Mouse (Mus musculus): ENCODE measurements at regions not wholly inside any gene's neighbourhood (a gene's known extent, or its start where the extent isn't known, plus 50 kb on each side); places are given as distances from the start of the nearest gene placed in this dataset.
"Not testable (repeated sequence)": the region's sequence is repeated elsewhere in the genome, so short reads cannot be mapped to it uniquely, and the experiment has no call there.

GRCm38 (mm10) chr5:68274271-68274670 is 242.6 kb downstream of the Grxcr1 start:
- no peak overlapping the region for H3K4me2 ChIP-seq (ENCODE audit: low read depth)
- H3K79me2 ChIP-seq (ENCODE audit: control insufficient read depth, insufficient read depth), result no peaks in the 10 kb centered on the region
- TF ChIP-seq SRF (IDR thresholded peaks at IDR 0.05; ENCODE audit: control insufficient read depth, insufficient read length, low read depth) (no peak), TCF12 (IDR thresholded peaks at IDR 0.05; ENCODE audit: insufficient read depth, poor library complexity, severe bottlenecking) (no peak), MYOG (IDR thresholded peaks at IDR 0.05; ENCODE audit: control insufficient read depth in 1 of 3, insufficient read depth in 1 of 3, insufficient read length in 2 of 3, low read depth in 2 of 3) (no peak), CEBPB (IDR thresholded peaks at IDR 0.05; ENCODE audit: insufficient read depth, poor library complexity, severe bottlenecking) (no peak), POLR2A (IDR thresholded peaks at IDR 0.05; ENCODE audit: insufficient read length, low read depth) (no peak), POLR2AphosphoS2 (IDR thresholded peaks at IDR 0.05; ENCODE audit: insufficient read length, low read depth) (no peak), MYOD1 (IDR thresholded peaks at IDR 0.05; ENCODE audit: control insufficient read depth in 1 of 3, insufficient read length in 2 of 3, low read depth in 2 of 3) (no peak), REST (IDR thresholded peaks at IDR 0.05; ENCODE audit: insufficient read depth, insufficient read length) (no peak), E2F4 (IDR thresholded peaks at IDR 0.05; ENCODE audit: insufficient read depth) (no peak), TCF3 (IDR thresholded peaks at IDR 0.05; ENCODE audit: insufficient read length, low read depth) (no peak), USF1 (IDR thresholded peaks at IDR 0.05; ENCODE audit: low read depth) (no peak), MAX (IDR thresholded peaks at IDR 0.05; ENCODE audit: low read depth) (no peak)
- no peaks in the 10 kb centered on the region for H3K27me3 ChIP-seq (ENCODE audit: control insufficient read depth, insufficient read depth, insufficient read length)
- H3ac ChIP-seq (ENCODE audit: control insufficient read depth, insufficient read length), result no peak overlapping the region
- no peaks in the 10 kb centered on the region for H3K36me3 ChIP-seq (ENCODE audit: control insufficient read depth, insufficient read depth)
- no peak overlapping the region for H3K4me3 ChIP-seq

- H3K79me2 ChIP-seq (ENCODE audit: control insufficient read depth, insufficient read depth), result no peaks in the 10 kb centered on the region
- no peak overlapping the region for H3ac ChIP-seq (ENCODE audit: control insufficient read depth, insufficient read length)
- no peaks in the 10 kb centered on the region for H3K27me3 ChIP-seq (ENCODE audit: control insufficient read depth, insufficient read depth, insufficient read length)
- H3K4me3 ChIP-seq, result no peak overlapping the region
- H3K36me3 ChIP-seq (ENCODE audit: control insufficient read depth, insufficient read depth), result no peaks in the 10 kb centered on the region
- TF ChIP-seq USF1 (IDR thresholded peaks at IDR 0.05; ENCODE audit: low read depth) (no peak), POLR2AphosphoS2 (IDR thresholded peaks at IDR 0.05; ENCODE audit: insufficient read length, low read depth) (no peak), TCF3 (IDR thresholded peaks at IDR 0.05; ENCODE audit: insufficient read length, low read depth) (no peak), POLR2A (IDR thresholded peaks at IDR 0.05; ENCODE audit: insufficient read length, low read depth) (no peak), MYOD1 (IDR thresholded peaks at IDR 0.05; ENCODE audit: control insufficient read depth in 1 of 3, insufficient read length in 2 of 3, low read depth in 2 of 3) (no peak), MAX (IDR thresholded peaks at IDR 0.05; ENCODE audit: low read depth) (no peak), REST (IDR thresholded peaks at IDR 0.05; ENCODE audit: insufficient read depth, insufficient read length) (no peak), MYOG (IDR thresholded peaks at IDR 0.05; ENCODE audit: control insufficient read depth in 1 of 3, insufficient read depth in 1 of 3, insufficient read length in 2 of 3, low read depth in 2 of 3) (no peak), CEBPB (IDR thresholded peaks at IDR 0.05; ENCODE audit: insufficient read depth, poor library complexity, severe bottlenecking) (no peak), TCF12 (IDR thresholded peaks at IDR 0.05; ENCODE audit: insufficient read depth, poor library complexity, severe bottlenecking) (no peak), SRF (IDR thresholded peaks at IDR 0.05; ENCODE audit: control insufficient read depth, insufficient read length, low read depth) (no peak)
- H3K4me2 ChIP-seq (ENCODE audit: low read depth), result no peak overlapping the region
Observed at GRCm38 (mm10) chr5:68275558-68276263, 244.1 kb downstream of the Grxcr1 start.

- not testable (repeated sequence) for H3K4me2 ChIP-seq (ENCODE audit: low read depth); H3K36me3 ChIP-seq (ENCODE audit: control insufficient read depth, insufficient read depth); H3K27me3 ChIP-seq (ENCODE audit: control insufficient read depth, insufficient read depth, insufficient read length); H3K79me2 ChIP-seq (ENCODE audit: control insufficient read depth, insufficient read depth); H3ac ChIP-seq (ENCODE audit: control insufficient read depth, insufficient read length); H3K4me3 ChIP-seq
Observed at GRCm38 (mm10) chr5:68295774-68296173, 264.1 kb downstream of the Grxcr1 start.

- Histone ChIP-seq H3K79me2 (ENCODE audit: control insufficient read depth, insufficient read depth) (no peaks in the 10 kb centered on the region), H3K4me3 (no peak overlapping the region), H3K4me2 (ENCODE audit: low read depth) (no peak overlapping the region), H3K27me3 (ENCODE audit: control insufficient read depth, insufficient read depth, insufficient read length) (no peaks in the 10 kb centered on the region), H3K36me3 (ENCODE audit: control insufficient read depth, insufficient read depth) (no peaks in the 10 kb centered on the region), H3ac (ENCODE audit: control insufficient read depth, insufficient read length) (no peak overlapping the region)
- no peak for TF ChIP-seq USF1 (IDR thresholded peaks at IDR 0.05; ENCODE audit: low read depth)
- TF ChIP-seq TCF12 (IDR thresholded peaks at IDR 0.05; ENCODE audit: insufficient read depth, poor library complexity, severe bottlenecking), result no peak
- no peak for TF ChIP-seq MYOD1 (IDR thresholded peaks at IDR 0.05; ENCODE audit: control insufficient read depth in 1 of 3, insufficient read length in 2 of 3, low read depth in 2 of 3)
- TF ChIP-seq MAX (IDR thresholded peaks at IDR 0.05; ENCODE audit: low read depth), result no peak
- no peak for TF ChIP-seq SRF (IDR thresholded peaks at IDR 0.05; ENCODE audit: control insufficient read depth, insufficient read length, low read depth)
- no peak for TF ChIP-seq TCF3 (IDR thresholded peaks at IDR 0.05; ENCODE audit: insufficient read length, low read depth)
- no peak for TF ChIP-seq POLR2A (IDR thresholded peaks at IDR 0.05; ENCODE audit: insufficient read length, low read depth)
- TF ChIP-seq POLR2AphosphoS2 (IDR thresholded peaks at IDR 0.05; ENCODE audit: insufficient read length, low read depth), result no peak
- no peak for TF ChIP-seq REST (IDR thresholded peaks at IDR 0.05; ENCODE audit: insufficient read depth, insufficient read length)
- no peak for TF ChIP-seq MYOG (IDR thresholded peaks at IDR 0.05; ENCODE audit: control insufficient read depth in 1 of 3, insufficient read depth in 1 of 3, insufficient read length in 2 of 3, low read depth in 2 of 3)
- TF ChIP-seq E2F4 (IDR thresholded peaks at IDR 0.05; ENCODE audit: insufficient read depth), result no peak
- TF ChIP-seq CEBPB (IDR thresholded peaks at IDR 0.05; ENCODE audit: insufficient read depth, poor library complexity, severe bottlenecking), result no peak
Observed at GRCm38 (mm10) chr5:68313187-68313586, 281.6 kb downstream of the Grxcr1 start.

GRCm38 (mm10) chr5:68318979-68319378 is 287.3 kb downstream of the Grxcr1 start:
- TF ChIP-seq E2F4 (IDR thresholded peaks at IDR 0.05; ENCODE audit: insufficient read depth), result no peak
- no peak for TF ChIP-seq POLR2AphosphoS2 (IDR thresholded peaks at IDR 0.05; ENCODE audit: insufficient read length, low read depth)
- TF ChIP-seq SRF (IDR thresholded peaks at IDR 0.05; ENCODE audit: control insufficient read depth, insufficient read length, low read depth), result no peak
- no peak for TF ChIP-seq REST (IDR thresholded peaks at IDR 0.05; ENCODE audit: insufficient read depth, insufficient read length)
- no peak for TF ChIP-seq USF1 (IDR thresholded peaks at IDR 0.05; ENCODE audit: low read depth)
- no peak for TF ChIP-seq MYOG (IDR thresholded peaks at IDR 0.05; ENCODE audit: control insufficient read depth in 1 of 3, insufficient read depth in 1 of 3, insufficient read length in 2 of 3, low read depth in 2 of 3)
- no peak for TF ChIP-seq TCF3 (IDR thresholded peaks at IDR 0.05; ENCODE audit: insufficient read length, low read depth)
- no peak for TF ChIP-seq TCF12 (IDR thresholded peaks at IDR 0.05; ENCODE audit: insufficient read depth, poor library complexity, severe bottlenecking)
- TF ChIP-seq MAX (IDR thresholded peaks at IDR 0.05; ENCODE audit: low read depth), result no peak
- TF ChIP-seq CEBPB (IDR thresholded peaks at IDR 0.05; ENCODE audit: insufficient read depth, poor library complexity, severe bottlenecking), result no peak
- TF ChIP-seq MYOD1 (IDR thresholded peaks at IDR 0.05; ENCODE audit: control insufficient read depth in 1 of 3, insufficient read length in 2 of 3, low read depth in 2 of 3), result no peak
- Histone ChIP-seq H3K27me3 (ENCODE audit: control insufficient read depth, insufficient read depth, insufficient read length) (no peaks in the 10 kb centered on the region), H3ac (ENCODE audit: control insufficient read depth, insufficient read length) (no peak overlapping the region), H3K4me2 (ENCODE audit: low read depth) (no peak overlapping the region), H3K36me3 (ENCODE audit: control insufficient read depth, insufficient read depth) (no peaks in the 10 kb centered on the region), H3K79me2 (ENCODE audit: control insufficient read depth, insufficient read depth) (no peaks in the 10 kb centered on the region), H3K4me3 (no peak overlapping the region)

Measured in myocyte (in vitro differentiated cells).